13 mouse cellular contexts compared by ENCODE assay signal in the genomic region with DNA sequence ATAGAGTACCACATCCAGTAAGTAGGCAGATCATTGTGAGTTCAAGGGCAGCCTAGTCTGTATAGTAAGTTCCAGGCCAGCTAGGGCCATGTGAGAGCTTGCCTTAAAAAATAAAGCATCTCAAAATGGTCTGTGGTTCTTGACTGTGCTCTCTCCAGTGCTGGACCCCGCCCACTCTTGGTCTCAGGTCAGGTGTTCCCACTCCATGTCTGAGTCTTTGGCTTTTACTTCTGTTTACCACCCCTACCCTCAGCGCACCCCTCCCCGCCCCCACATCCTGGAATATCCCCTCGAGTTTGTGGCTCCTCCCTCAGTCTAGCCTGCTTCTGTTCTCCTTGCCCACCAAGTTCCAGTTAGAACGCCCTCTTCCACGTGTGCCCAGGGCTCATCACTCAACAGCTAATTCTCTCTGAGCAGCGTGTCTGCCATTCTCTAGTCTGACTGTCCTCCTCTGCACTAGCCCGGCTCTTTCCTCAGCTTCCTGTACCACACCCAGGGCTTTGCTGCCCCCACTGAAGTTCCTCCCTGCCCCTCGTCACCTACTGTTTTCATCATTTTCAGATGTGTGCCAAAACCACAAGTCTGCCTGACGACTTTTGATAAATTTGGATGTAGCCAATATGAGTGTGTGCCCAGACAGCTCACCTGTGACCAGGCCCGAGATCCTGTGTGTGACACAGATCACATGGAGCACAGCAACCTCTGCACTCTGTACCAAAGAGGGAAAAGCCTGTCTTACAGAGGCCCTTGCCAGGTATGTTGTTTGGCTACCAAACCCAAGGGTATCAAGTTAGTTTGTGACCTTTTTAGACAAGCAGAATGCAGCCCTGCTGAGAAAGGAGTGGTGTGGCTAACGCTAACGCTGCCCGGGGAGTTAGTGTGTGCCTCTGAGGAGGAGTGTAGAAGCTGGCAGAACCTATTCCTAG. TPM values are rescaled to one million over a fixed set of nuclear protein-coding genes. Genes with fewer than 3 reads are reported as not detected.
DNase-seq lines count a peak whose midpoint lies in the region; ATAC-seq and TF ChIP-seq lines count a peak whose summit lies in the region.
"Had no signal": no experiment of that assay in that cellular context is flagged by ENCODE, and none has a peak within 500 bp of the region (broad histone marks: within the 10 kb centered on the region; RNA-seq: fewer than 3 reads in every experiment).

No protein-coding gene starts in this region.

- TF ChIP-seq POLR2A in CH12.LX (IDR thresholded peaks at IDR 0.05; ENCODE audit: low read depth, low read length), result no peak

- peak; percentile 89 for ATAC-seq in megakaryocyte progenitor cell, adult 5-6 weeks (replicated peaks; ENCODE audit: poor library complexity)

- peak; percentile 80 for DNase-seq in gastrocnemius, adult 18-20 months (ENCODE audit: low spot score)
- DNase-seq in gastrocnemius, postnatal 10 days, result no peak
- DNase-seq in CH12.LX (ENCODE audit: extremely low read depth), result peak; percentile 7
- peak; percentile 84 for DNase-seq in induced T-regulatory cell, adult 2 months (ENCODE audit: low read depth)
- no peak for DNase-seq in kidney, postnatal 4 days
- no peak for DNase-seq in cerebellum, adult 9-11 months
- no peak for DNase-seq in kidney, adult 9 months
- DNase-seq: kidney, adult 11 months; right cerebral cortex, adult 18-20 months had no signal

- no peak overlapping the region for H3K9ac ChIP-seq in CH12.LX (ENCODE audit: insufficient read depth, low read depth)
- H3K9ac ChIP-seq: forebrain, embryonic 12.5 days had no signal

- peaks cover under 1 to 17% of the 10 kb centered on the region in 2 experiments for H3K36me3 ChIP-seq in CH12.LX (replicated peaks in 1 of 2; ENCODE audit: control insufficient read depth in 1 of 2, insufficient read depth in 1 of 2, low read length in 1 of 2)

- dilution Hi-C loops in CH12.LX (cut with MboI; ENCODE audit: extremely low pct_ligation_motif_present, extremely low pct_unique_long_range_greater_than_20kb, low sequenced_read_pairs), result no loop called here

- H3K79me2 ChIP-seq in CH12.LX (replicated peaks; ENCODE audit: control insufficient read depth, extremely low read depth, insufficient read depth, poor library complexity, severe bottlenecking), result no peaks in the 10 kb centered on the region

- H3K4me3 ChIP-seq in CH12.LX (replicated peaks in 1 of 3; ENCODE audit: low read depth in 2 of 3, low read length in 2 of 3, poor library complexity in 1 of 3), result no peak overlapping the region
- H3K4me3 ChIP-seq: forebrain, embryonic 12.5 days; left cerebral cortex, adult 2 months had no signal

- H3K27me3 ChIP-seq in CH12.LX (replicated peaks), result no peaks in the 10 kb centered on the region
- H3K27me3 ChIP-seq: forebrain, embryonic 12.5 days had no signal

- no peak for TF ChIP-seq CTCF in CH12.LX (conservative IDR thresholded peaks at IDR 0.05 in 1 of 2, IDR thresholded peaks at IDR 0.05 in 1 of 2; ENCODE audit: low read depth in 2 of 2, low read length in 2 of 2)

- TF ChIP-seq EP300 in CH12.LX (IDR thresholded peaks at IDR 0.05; ENCODE audit: low read length), result no peak

- no peaks in the 10 kb centered on the region for H3K9me3 ChIP-seq in CH12.LX (replicated peaks; ENCODE audit: low read length)
- H3K9me3 ChIP-seq: forebrain, embryonic 12.5 days had no signal

- H3K4me2 ChIP-seq in CH12.LX (ENCODE audit: insufficient read depth, low read depth, poor library complexity, severe bottlenecking), result no peak overlapping the region
- H3K4me2 ChIP-seq: forebrain, embryonic 12.5 days had no signal

- TF ChIP-seq RAD21 in CH12.LX (IDR thresholded peaks at IDR 0.05; ENCODE audit: low read depth, low read length), result no peak

- H3K27ac ChIP-seq in CH12.LX (ENCODE audit: insufficient read depth, low read depth), result no peak overlapping the region
- H3K27ac ChIP-seq: forebrain, embryonic 12.5 days; left cerebral cortex, adult 2 months had no signal

- in situ Hi-C loops in CH12.LX (cut with MboI; ENCODE audit: low pct_ligation_motif_present, low pct_unique_long_range_greater_than_20kb, low sequenced_read_pairs), result no loop called here

- peaks cover 0 to 14% of the 10 kb centered on the region in 2 experiments; a peak in 2 of 4 replicates for H3K4me1 ChIP-seq in CH12.LX (ENCODE audit: control insufficient read depth in 1 of 2, insufficient read depth in 2 of 2)
- H3K4me1 ChIP-seq: forebrain, embryonic 12.5 days had no signal

TF ChIP-seq in CH12.LX, 34 proteins besides CTCF, POLR2A, EP300 and RAD21:
- TF ChIP-seq ELF1 (IDR thresholded peaks at IDR 0.05; ENCODE audit: low read depth, low read length), result no peak
- no peak for TF ChIP-seq E2F4 (IDR thresholded peaks at IDR 0.05; ENCODE audit: insufficient replicate concordance, low read depth, low read length)
- TF ChIP-seq GABPA (IDR thresholded peaks at IDR 0.05; ENCODE audit: insufficient replicate concordance, low read depth, low read length), result no peak
- TF ChIP-seq ZNF384 (IDR thresholded peaks at IDR 0.05; ENCODE audit: low read depth, low read length), result no peak
- TF ChIP-seq CHD2 (IDR thresholded peaks at IDR 0.05; ENCODE audit: low read length), result no peak
- TF ChIP-seq MYC (IDR thresholded peaks at IDR 0.05; ENCODE audit: low read depth, low read length), result no peak
- TF ChIP-seq MXI1 (IDR thresholded peaks at IDR 0.05; ENCODE audit: low read depth, low read length), result no peak
- TF ChIP-seq TBP (conservative IDR thresholded peaks at IDR 0.05; ENCODE audit: low read depth, low read length), result no peak
- no peak for TF ChIP-seq TCF12 (IDR thresholded peaks at IDR 0.05; ENCODE audit: low read depth, low read length)
- TF ChIP-seq RCOR1 (conservative IDR thresholded peaks at IDR 0.05; ENCODE audit: low read depth, low read length), result no peak
- TF ChIP-seq USF2 (conservative IDR thresholded peaks at IDR 0.05; ENCODE audit: low read depth, low read length), result no peak
- no peak for TF ChIP-seq KAT2A (IDR thresholded peaks at IDR 0.05; ENCODE audit: insufficient replicate concordance, low read length)
- TF ChIP-seq CHD1 (IDR thresholded peaks at IDR 0.05; ENCODE audit: low read depth, low read length), result no peak
- no peak for TF ChIP-seq MAZ (IDR thresholded peaks at IDR 0.05; ENCODE audit: low read depth, low read length)
- TF ChIP-seq IRF4 (IDR thresholded peaks at IDR 0.05; ENCODE audit: low read depth, low read length), result no peak
- TF ChIP-seq MAX (IDR thresholded peaks at IDR 0.05; ENCODE audit: low read length), result no peak
- TF ChIP-seq PAX5 (IDR thresholded peaks at IDR 0.05; ENCODE audit: low read length), result no peak
- TF ChIP-seq SMC3 (IDR thresholded peaks at IDR 0.05; ENCODE audit: low read depth, low read length), result no peak
- TF ChIP-seq MEF2A (IDR thresholded peaks at IDR 0.05; ENCODE audit: borderline replicate concordance, low read depth, low read length), result no peak

RNA-seq across cellular contexts. Expression of a gene that starts 20.2 kb away (rescaled TPM):
- 1 to 10 TPM; 1.8 to 2.5 TPM for total RNA-seq in gastrocnemius, adult 18-20 months (2021)
- total RNA-seq in gastrocnemius, postnatal 10 days (2021), result 10 to 100 TPM; 13.1 to 18.0 TPM
- total RNA-seq in CH12.LX (2012; rRNA removed), result 47.6 and 60.3 TPM in 2 replicates
- total RNA-seq in CH12.LX (2014; rRNA removed), result 138 and 146 TPM in 2 replicates
- 57.2 and 62.8 TPM in 2 replicates for polyA plus RNA-seq in CH12.LX (2012; ENCODE audit: insufficient read length, low read depth)
- 12.6 and 14.7 TPM in 2 replicates for total RNA-seq in megakaryocyte progenitor cell, adult 5-6 weeks (2015)
- 18.0 and 19.4 TPM in 2 replicates for total RNA-seq in megakaryocyte progenitor cell, adult 5-6 weeks (2017)

RNA-seq across cellular contexts. Expression of a gene that starts 46.3 kb away (rescaled TPM):
- total RNA-seq in gastrocnemius, adult 18-20 months (2021), result not detected
- total RNA-seq in gastrocnemius, postnatal 10 days (2021), result under 1 TPM in 1 of 2 experiments, not detected in 1; 0.14 TPM
- total RNA-seq in CH12.LX (2012; rRNA removed) (not detected in 2 replicates), CH12.LX (2014; rRNA removed) (0.11 TPM in 1 of 2 replicates, not detected in the other)
- polyA plus RNA-seq in CH12.LX (2012; ENCODE audit: insufficient read length, low read depth), result not detected in 2 replicates
- not detected in 2 replicates for total RNA-seq in megakaryocyte progenitor cell, adult 5-6 weeks (2015)
- not detected in 2 replicates for total RNA-seq in megakaryocyte progenitor cell, adult 5-6 weeks (2017)
- total RNA-seq: left cerebral cortex, adult 2 months had no signal
- polyA plus RNA-seq: lung, embryonic 16.5 days had no signal

Comparison
In these comparisons a context has a peak if more than half of its experiments do, and no peak if none do; other contexts are left out.
1. DNase-seq: peak in gastrocnemius, adult 18-20 months (single experiment), CH12.LX (single experiment) and induced T-regulatory cell, adult 2 months (single experiment); none in gastrocnemius, postnatal 10 days (single experiment), kidney, postnatal 4 days (0 of 2), cerebellum, adult 9-11 months (single experiment) and kidney, adult 9 months (single experiment).